Mouse (Mus musculus) urinary bladder, postnatal 10 days (tissue): Measurements from ENCODE around the gene Clec14a.
"Not testable (repeated sequence)": the region's sequence is repeated elsewhere in the genome, so short reads cannot be mapped to it uniquely, and the experiment has no call there.

ENCODE experiments used
- DNase-seq: peaks from one replicate; pipeline ENCODE4 v3.0.0; 2022; ENCODE audit warnings: low spot score

Gene Clec14a

GRCm38 (mm10) chr12:58268563-58269501, at the start of gene Clec14a:
Clec14a (minus strand) TSS chr12:58269290.
- DNase-seq, result no peak

- DNase-seq, result no peak
Measured at GRCm38 (mm10) chr12:58307835-58308234, 38.7 kb upstream of the Clec14a start.

GRCm38 (mm10) chr12:58306402-58306801, 37.3 kb upstream of the Clec14a start:
- DNase-seq, result not testable (repeated sequence)

GRCm38 (mm10) chr12:58305567-58305966, 36.5 kb upstream of the Clec14a start:
- DNase-seq, result no peak

GRCm38 (mm10) chr12:58296980-58297379, 27.9 kb upstream of the Clec14a start:
- DNase-seq, result no peak

- no peak for DNase-seq
Measured at GRCm38 (mm10) chr12:58285912-58286311, 16.8 kb upstream of the Clec14a start.

GRCm38 (mm10) chr12:58270520-58270919, 1.4 kb upstream of the Clec14a start:
- no peak for DNase-seq

GRCm38 (mm10) chr12:58269505-58269904, 415 bp upstream of the Clec14a start:
- DNase-seq, result no peak

GRCm38 (mm10) chr12:58268186-58268562, 916 bp downstream of the Clec14a start:
- no peak for DNase-seq

- no peak for DNase-seq
Measured at GRCm38 (mm10) chr12:58267779-58268178, 1.3 kb downstream of the Clec14a start.

- no peak for DNase-seq
Measured at GRCm38 (mm10) chr12:58251901-58252300, 17.2 kb downstream of the Clec14a start.

- DNase-seq, result no peak
Measured at GRCm38 (mm10) chr12:58232489-58232888, 36.6 kb downstream of the Clec14a start.

GRCm38 (mm10) chr12:58225644-58226043, 43.4 kb downstream of the Clec14a start:
- DNase-seq, result no peak

GRCm38 (mm10) chr12:58219078-58219477, 50.0 kb downstream of the Clec14a start:
- DNase-seq, result no peak

- DNase-seq, result no peak
Measured at GRCm38 (mm10) chr12:58216218-58216617, 52.9 kb downstream of the Clec14a start.
